Mouse (Mus musculus): ENCODE measurements around the gene Ccnf. TPM values are rescaled to one million over a fixed set of nuclear protein-coding genes. Genes with fewer than 3 reads are reported as not detected.

Gene Ccnf
- polyA plus RNA-seq, 1 experiment from 2014 or later, result 101 TPM

GRCm38 (mm10) chr17:24223513-24223912 lies 27.8 kb downstream of the Ccnf start:
- H3K36me3 ChIP-seq (replicated peaks; ENCODE audit: control insufficient read depth, insufficient read depth, low read depth, low read length), result peaks cover 13% of the 10 kb centered on the region
- no peak overlapping the region for H3K27ac ChIP-seq (replicated peaks; ENCODE audit: low read depth, low read length)
- no peak overlapping the region for H3K4me3 ChIP-seq (ENCODE audit: low read depth, low read length)
- ATAC-seq (replicated peaks; ENCODE audit: insufficient number of reproducible peaks, low FRiP score, low TSS enrichment, low read depth), result no peak
- H3K27me3 ChIP-seq (ENCODE audit: control insufficient read depth, insufficient read depth, low read length), result no peaks in the 10 kb centered on the region
- no peak for DNase-seq (ENCODE audit: low spot score)
- H3K9ac ChIP-seq (replicated peaks; ENCODE audit: low read length), result no peak overlapping the region
- WGBS, result 92% methylated on average over 5 of the region's 5 CpGs
- peaks cover 2% of the 10 kb centered on the region for H3K4me1 ChIP-seq (ENCODE audit: control insufficient read depth, insufficient read depth, low read length)
- no peak overlapping the region for H3K4me2 ChIP-seq (ENCODE audit: low read depth, low read length)
- H3K9me3 ChIP-seq (replicated peaks; ENCODE audit: control insufficient read depth, low read length), result no peaks in the 10 kb centered on the region

GRCm38 (mm10) chr17:24222653-24223052 lies 28.6 kb downstream of the Ccnf start:
- peaks cover 11% of the 10 kb centered on the region for H3K36me3 ChIP-seq (replicated peaks; ENCODE audit: control insufficient read depth, insufficient read depth, low read depth, low read length)
- no peak overlapping the region for H3K27ac ChIP-seq (replicated peaks; ENCODE audit: low read depth, low read length)
- no peak overlapping the region for H3K4me2 ChIP-seq (ENCODE audit: low read depth, low read length)
- 80% methylated on average over 6 of the region's 6 CpGs for WGBS
- H3K27me3 ChIP-seq (ENCODE audit: control insufficient read depth, insufficient read depth, low read length), result no peaks in the 10 kb centered on the region
- H3K4me3 ChIP-seq (ENCODE audit: low read depth, low read length), result no peak overlapping the region
- no peak overlapping the region for H3K9ac ChIP-seq (replicated peaks; ENCODE audit: low read length)
- peaks cover 2% of the 10 kb centered on the region for H3K4me1 ChIP-seq (ENCODE audit: control insufficient read depth, insufficient read depth, low read length)
- H3K9me3 ChIP-seq (replicated peaks; ENCODE audit: control insufficient read depth, low read length), result no peaks in the 10 kb centered on the region
- ATAC-seq (replicated peaks; ENCODE audit: insufficient number of reproducible peaks, low FRiP score, low TSS enrichment, low read depth) (no peak), DNase-seq (ENCODE audit: low spot score) (no peak)

GRCm38 (mm10) chr17:24220435-24221411 lies 30.6 kb downstream of the Ccnf start, which contains the start of gene Tedc2:
Tedc2 (minus strand) TSS chr17:24220851.
- Histone ChIP-seq H3K9ac (replicated peaks; ENCODE audit: low read length) (peak within 1 kb of the TSS; percentile 88), H3K36me3 (replicated peaks; ENCODE audit: control insufficient read depth, insufficient read depth, low read depth, low read length) (peaks cover 17% of the 10 kb centered on the region), H3K27me3 (ENCODE audit: control insufficient read depth, insufficient read depth, low read length) (no peaks in the 10 kb centered on the region), H3K27ac (replicated peaks; ENCODE audit: low read depth, low read length) (no peak within 1 kb of the TSS), H3K4me3 (ENCODE audit: low read depth, low read length) (peak within 1 kb of the TSS; percentile 79), H3K4me1 (ENCODE audit: control insufficient read depth, insufficient read depth, low read length) (peaks cover 2% of the 10 kb centered on the region), H3K4me2 (ENCODE audit: low read depth, low read length) (peak within 1 kb of the TSS; percentile 87), H3K9me3 (replicated peaks; ENCODE audit: control insufficient read depth, low read length) (no peaks in the 10 kb centered on the region)
- DNase-seq (ENCODE audit: low spot score) (peak; percentile 93), ATAC-seq (replicated peaks; ENCODE audit: insufficient number of reproducible peaks, low FRiP score, low TSS enrichment, low read depth) (peak; percentile 90)
- WGBS, result 6% methylated on average over 41 of the region's 41 CpGs

- H3K9ac ChIP-seq (replicated peaks; ENCODE audit: low read length), result no peak overlapping the region
- no peak overlapping the region for H3K27ac ChIP-seq (replicated peaks; ENCODE audit: low read depth, low read length)
- DNase-seq (ENCODE audit: low spot score) (no peak), ATAC-seq (replicated peaks; ENCODE audit: insufficient number of reproducible peaks, low FRiP score, low TSS enrichment, low read depth) (no peak)
- WGBS, result 68% methylated on average over 4 of the region's 4 CpGs
- peaks cover 2% of the 10 kb centered on the region for H3K4me1 ChIP-seq (ENCODE audit: control insufficient read depth, insufficient read depth, low read length)
- H3K27me3 ChIP-seq (ENCODE audit: control insufficient read depth, insufficient read depth, low read length), result no peaks in the 10 kb centered on the region
- no peak overlapping the region for H3K4me3 ChIP-seq (ENCODE audit: low read depth, low read length)
- peaks cover 11% of the 10 kb centered on the region for H3K36me3 ChIP-seq (replicated peaks; ENCODE audit: control insufficient read depth, insufficient read depth, low read depth, low read length)
- H3K4me2 ChIP-seq (ENCODE audit: low read depth, low read length), result no peak overlapping the region
- H3K9me3 ChIP-seq (replicated peaks; ENCODE audit: control insufficient read depth, low read length), result no peaks in the 10 kb centered on the region
These were observed 34.4 kb downstream of the Ccnf start for GRCm38 (mm10) chr17:24216836-24217235.

GRCm38 (mm10) chr17:24213186-24213585 lies 38.1 kb downstream of the Ccnf start:
- Histone ChIP-seq H3K36me3 (replicated peaks; ENCODE audit: control insufficient read depth, insufficient read depth, low read depth, low read length) (peaks cover 11% of the 10 kb centered on the region), H3K27me3 (ENCODE audit: control insufficient read depth, insufficient read depth, low read length) (no peaks in the 10 kb centered on the region; the same call in 1 of the 2 replicates), H3K9ac (replicated peaks; ENCODE audit: low read length) (no peak overlapping the region), H3K4me1 (ENCODE audit: control insufficient read depth, insufficient read depth, low read length) (peaks cover 19% of the 10 kb centered on the region), H3K27ac (replicated peaks; ENCODE audit: low read depth, low read length) (no peak overlapping the region), H3K4me2 (ENCODE audit: low read depth, low read length) (no peak overlapping the region), H3K9me3 (replicated peaks; ENCODE audit: control insufficient read depth, low read length) (no peaks in the 10 kb centered on the region), H3K4me3 (ENCODE audit: low read depth, low read length) (no peak overlapping the region)
- no peak for ATAC-seq (replicated peaks; ENCODE audit: insufficient number of reproducible peaks, low FRiP score, low TSS enrichment, low read depth)
- no peak for DNase-seq (ENCODE audit: low spot score)
- 70% methylated on average over 6 of the region's 6 CpGs for WGBS

- 25% methylated on average over 5 of the region's 5 CpGs for WGBS
- peaks cover 23% of the 10 kb centered on the region for H3K4me1 ChIP-seq (ENCODE audit: control insufficient read depth, insufficient read depth, low read length)
- peak overlapping the region; percentile 99 for H3K4me2 ChIP-seq (ENCODE audit: low read depth, low read length)
- no peaks in the 10 kb centered on the region for H3K9me3 ChIP-seq (replicated peaks; ENCODE audit: control insufficient read depth, low read length)
- peak overlapping the region; percentile 48 for H3K4me3 ChIP-seq (ENCODE audit: low read depth, low read length)
- H3K9ac ChIP-seq (replicated peaks; ENCODE audit: low read length), result no peak overlapping the region
- H3K36me3 ChIP-seq (replicated peaks; ENCODE audit: control insufficient read depth, insufficient read depth, low read depth, low read length), result peaks cover 9% of the 10 kb centered on the region
- DNase-seq (ENCODE audit: low spot score) (no peak), ATAC-seq (replicated peaks; ENCODE audit: insufficient number of reproducible peaks, low FRiP score, low TSS enrichment, low read depth) (no peak)
- no peak overlapping the region for H3K27ac ChIP-seq (replicated peaks; ENCODE audit: low read depth, low read length)
- H3K27me3 ChIP-seq (ENCODE audit: control insufficient read depth, insufficient read depth, low read length), result no peaks in the 10 kb centered on the region; the same call in 1 of the 2 replicates
These were observed 38.8 kb downstream of the Ccnf start for GRCm38 (mm10) chr17:24212441-24213018.

GRCm38 (mm10) chr17:24211631-24212440 lies 39.4 kb downstream of the Ccnf start:
- 2% methylated on average over 37 of the region's 37 CpGs for WGBS
- peak; percentile 89 for DNase-seq (ENCODE audit: low spot score)
- peak overlapping the region; percentile 84 for H3K9ac ChIP-seq (replicated peaks; ENCODE audit: low read length)

More at GRCm38 (mm10) chr17:24211631-24212440, 39.4 kb downstream of the Ccnf start:
- H3K27me3 ChIP-seq (ENCODE audit: control insufficient read depth, insufficient read depth, low read length), result no peaks in the 10 kb centered on the region; the same call in 1 of the 2 replicates
- peak overlapping the region; percentile 86 for H3K27ac ChIP-seq (replicated peaks; ENCODE audit: low read depth, low read length)
- peaks cover 8% of the 10 kb centered on the region for H3K36me3 ChIP-seq (replicated peaks; ENCODE audit: control insufficient read depth, insufficient read depth, low read depth, low read length)
- peak overlapping the region; percentile 48 for H3K4me3 ChIP-seq (ENCODE audit: low read depth, low read length)
- no peaks in the 10 kb centered on the region for H3K9me3 ChIP-seq (replicated peaks; ENCODE audit: control insufficient read depth, low read length)
- H3K4me2 ChIP-seq (ENCODE audit: low read depth, low read length), result peak overlapping the region; percentile 99
- 0 out of 2 replicates have a peak, but pooled peaks have one; percentile 1 for ATAC-seq (replicated peaks; ENCODE audit: insufficient number of reproducible peaks, low FRiP score, low TSS enrichment, low read depth)
- H3K4me1 ChIP-seq (ENCODE audit: control insufficient read depth, insufficient read depth, low read length), result peaks cover 26% of the 10 kb centered on the region
